Mouse (Mus musculus) erythroblast, adult 5-6 weeks (primary cell): Measurements from ENCODE around the gene Acads. TPM values are rescaled to one million over a fixed set of nuclear protein-coding genes. Genes with fewer than 3 reads are reported as not detected.
A peak's percentile ranks its signal among the peaks of the same experiment; 100 is the strongest.
"Not testable (repeated sequence)": the region's sequence is repeated elsewhere in the genome, so short reads cannot be mapped to it uniquely, and the experiment has no call there.

Source experiments
- ATAC-seq: replicated peaks from 2 replicates; pipeline ENCODE4 v1.8.0; 2016; ENCODE audit warnings: moderate number of reproducible peaks, mild to moderate bottlenecking, moderate TSS enrichment, inconsistent platforms; ENCODE audit not compliant: poor library complexity, low FRiP score, severe bottlenecking
- total RNA-seq, 2 experiments: library from RNA; stranded (forward) in 1 of 2; stranded (reverse) in 1 of 2; fragments of 150-400 nt in 1 of 2; fragments of 200-764, 138-1000 nt in 1 of 2; gene quantifications; 2 replicates each; pipeline versions ENCODE4 v1.2.3 to v1.2.4; 2015 to 2017; ENCODE audit warnings: low replicate concordance in 2 of 2

The Acads gene
- total RNA-seq, 2 experiments from 2014 or later, result 2.3 to 8.8 TPM

DNA sequence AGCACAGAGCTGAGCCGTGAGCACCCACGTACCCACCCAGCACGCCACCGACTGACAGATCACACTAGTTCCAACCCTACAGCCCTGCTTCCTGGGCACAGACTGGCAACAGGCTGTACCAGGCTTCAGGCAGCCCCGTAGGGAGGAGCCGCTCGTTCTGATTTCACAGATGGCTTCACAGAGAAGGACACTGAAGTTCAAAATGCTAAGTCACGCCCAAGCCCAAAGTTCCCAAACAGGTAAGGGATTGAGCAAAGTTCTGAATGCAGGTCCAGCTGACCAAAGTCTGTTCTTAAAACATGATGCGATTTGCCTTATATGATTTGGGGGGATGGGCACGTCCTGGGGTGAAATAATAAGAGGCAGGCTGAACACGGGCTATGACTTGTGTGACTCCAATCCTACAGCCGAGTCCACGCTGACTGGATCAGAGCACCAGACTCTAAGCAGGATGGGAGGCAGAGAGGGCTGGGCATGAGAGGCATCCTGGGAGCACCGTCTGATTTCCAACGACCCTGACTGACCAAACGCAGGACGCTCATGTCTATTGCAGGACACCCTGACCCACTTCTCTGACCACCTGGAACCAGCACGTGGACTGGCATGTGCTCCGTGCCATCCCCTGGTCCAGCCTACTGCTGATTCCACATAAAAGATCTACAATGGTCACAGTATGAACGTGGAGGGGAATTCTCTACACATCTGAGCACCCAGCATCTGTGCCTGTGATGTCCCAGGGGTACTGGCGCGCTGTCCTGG, 8.5 kb upstream of the Acads start:
- no peak for ATAC-seq

DNA sequence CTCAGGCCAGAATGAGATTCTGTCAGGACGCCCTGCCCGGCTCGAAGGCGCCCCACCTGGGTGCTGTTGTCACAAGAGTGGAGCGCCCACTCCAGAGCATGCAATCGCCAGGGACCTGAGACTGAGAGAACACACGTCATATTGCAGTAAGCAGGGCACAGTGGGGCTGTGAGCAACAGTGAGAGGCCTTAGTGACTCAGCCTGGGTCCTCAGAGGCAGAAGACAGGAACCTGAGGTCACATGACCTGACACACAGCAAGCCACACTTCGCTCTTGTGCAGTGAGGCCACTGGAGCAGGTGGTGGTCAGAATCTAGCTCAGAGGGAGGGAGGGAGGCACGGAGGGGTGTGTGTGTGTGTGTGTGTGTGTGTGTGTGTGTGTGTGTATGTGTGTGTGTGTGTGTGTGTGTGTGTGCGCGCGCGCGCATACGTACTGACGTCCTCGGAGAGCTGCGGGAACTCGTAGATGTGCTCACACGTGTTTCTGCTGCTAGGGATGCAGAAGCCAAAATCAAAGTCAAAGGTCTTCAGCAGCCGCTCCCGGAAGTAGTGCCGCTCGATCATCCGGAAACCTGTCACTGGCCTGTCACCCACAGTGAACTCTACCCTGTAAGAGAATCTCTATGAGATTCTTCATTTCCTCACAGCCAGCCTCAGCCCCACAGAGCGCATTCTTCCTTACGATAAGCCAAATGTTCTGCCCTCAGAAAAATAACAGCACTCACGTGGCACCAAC, 7.6 kb upstream of the Acads start:
- ATAC-seq, result no peak

DNA sequence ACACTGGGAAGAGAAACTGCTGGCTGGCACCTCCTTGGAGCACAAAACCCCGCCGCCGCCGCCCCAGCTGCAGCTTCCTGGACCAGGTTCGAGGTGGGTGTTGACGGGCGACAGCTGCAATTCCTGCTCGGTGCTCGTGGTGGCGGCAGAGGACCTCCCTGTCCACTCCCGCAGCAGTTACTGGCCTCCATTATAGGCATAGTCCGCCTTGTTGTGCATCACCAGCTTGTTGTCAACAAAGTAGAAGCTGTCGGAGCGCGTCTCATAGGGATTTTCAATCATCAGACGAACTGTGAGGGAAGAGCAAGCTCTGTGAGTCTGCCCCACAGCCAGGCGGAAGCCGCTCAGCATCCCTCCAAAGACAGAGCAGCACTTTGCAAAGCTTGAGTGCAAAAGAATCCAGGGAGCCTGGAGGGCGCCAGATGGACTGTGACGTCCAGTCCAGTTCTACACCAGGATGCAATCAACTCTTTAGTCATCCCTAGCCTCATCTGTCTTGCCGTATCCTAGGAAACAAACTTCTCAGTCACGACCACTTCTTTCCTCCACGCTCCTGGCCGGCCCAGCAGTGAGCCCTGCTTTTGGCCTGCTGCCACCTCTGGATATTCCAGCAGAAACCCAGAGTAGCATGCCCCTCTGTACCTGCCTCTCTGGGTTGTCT, 6.2 kb upstream of the Acads start:
- peak; percentile 88 for ATAC-seq

DNA sequence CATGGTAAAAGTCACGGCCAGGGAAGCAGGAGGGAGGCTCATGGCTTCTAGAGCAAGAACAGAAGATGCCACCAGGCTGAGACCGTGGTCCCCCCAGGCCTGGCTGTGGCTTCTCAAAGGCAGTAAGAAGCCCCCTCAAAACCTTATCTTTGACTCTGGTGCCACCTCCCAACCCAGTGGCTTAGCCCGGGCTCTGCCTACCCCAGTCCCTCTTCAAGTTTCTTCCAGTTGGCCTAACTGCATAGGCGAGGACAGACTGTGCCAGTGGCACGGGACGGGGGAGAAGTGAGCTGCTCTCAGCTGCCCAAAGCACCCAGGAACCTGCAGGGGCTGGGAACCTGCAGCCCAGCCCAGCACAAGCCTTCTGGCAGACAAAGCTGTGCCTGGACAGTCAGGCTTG, 5.5 kb upstream of the Acads start:
- ATAC-seq, result no peak

DNA sequence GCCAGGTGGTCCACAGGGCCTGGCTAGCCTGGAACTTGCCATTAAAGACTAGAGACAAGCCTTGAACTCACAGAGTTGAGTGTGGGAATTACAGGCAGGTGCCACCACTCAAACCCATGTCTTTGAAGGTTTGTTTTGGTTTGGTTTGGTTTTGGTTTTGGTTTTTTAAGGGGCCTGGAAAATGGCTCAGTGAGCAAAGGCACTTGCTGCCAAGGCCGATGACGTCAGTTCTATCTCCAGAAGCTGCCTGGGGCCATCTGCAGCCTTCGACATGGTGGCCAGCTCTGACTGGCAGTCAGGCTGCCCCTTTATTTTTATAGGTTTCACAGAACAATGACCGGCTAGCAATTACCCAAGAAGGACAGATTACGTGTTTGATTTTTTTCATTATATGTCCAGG, 1.8 kb upstream of the Acads start:
- no peak for ATAC-seq

DNA sequence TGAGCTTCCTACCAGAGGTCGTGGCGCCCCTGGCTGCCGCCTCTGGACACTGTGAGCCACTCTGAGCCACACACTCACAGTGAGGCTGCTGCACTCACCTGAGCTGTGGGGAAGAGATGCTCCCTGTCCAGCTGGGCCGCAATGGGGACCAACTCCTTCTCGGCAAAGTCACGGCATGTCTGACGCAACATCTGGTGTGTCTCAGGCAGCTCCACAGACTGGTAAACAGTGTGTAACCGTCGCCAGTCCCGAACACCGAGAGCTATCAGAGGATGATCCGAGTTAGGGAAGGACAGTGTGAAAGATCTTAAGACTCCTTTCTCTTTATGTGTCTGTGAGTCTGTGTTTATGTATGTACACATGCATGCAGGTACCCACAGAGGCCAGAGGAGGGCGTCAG, 1.7 kb downstream of the Acads start:
- no peak for ATAC-seq

DNA sequence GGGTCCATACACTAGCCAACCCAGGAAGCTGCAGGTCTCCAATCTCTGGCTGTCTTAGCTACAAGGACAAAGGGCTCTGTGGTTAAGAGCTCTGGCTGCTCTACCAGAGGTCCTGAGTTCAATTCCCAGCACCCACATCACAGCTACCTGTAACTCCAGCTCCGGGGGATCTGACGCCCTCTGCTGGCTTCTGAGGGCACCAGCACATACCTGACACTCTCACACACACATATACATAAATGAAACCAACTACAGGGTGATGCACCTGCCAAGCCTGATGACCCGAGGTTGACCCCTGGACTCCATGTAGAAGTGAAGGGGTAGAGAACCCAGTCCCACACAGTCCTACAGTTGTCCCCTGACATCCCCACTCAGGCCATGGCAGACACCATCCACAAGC, 2.7 kb downstream of the Acads start:
- ATAC-seq, result no peak

DNA sequence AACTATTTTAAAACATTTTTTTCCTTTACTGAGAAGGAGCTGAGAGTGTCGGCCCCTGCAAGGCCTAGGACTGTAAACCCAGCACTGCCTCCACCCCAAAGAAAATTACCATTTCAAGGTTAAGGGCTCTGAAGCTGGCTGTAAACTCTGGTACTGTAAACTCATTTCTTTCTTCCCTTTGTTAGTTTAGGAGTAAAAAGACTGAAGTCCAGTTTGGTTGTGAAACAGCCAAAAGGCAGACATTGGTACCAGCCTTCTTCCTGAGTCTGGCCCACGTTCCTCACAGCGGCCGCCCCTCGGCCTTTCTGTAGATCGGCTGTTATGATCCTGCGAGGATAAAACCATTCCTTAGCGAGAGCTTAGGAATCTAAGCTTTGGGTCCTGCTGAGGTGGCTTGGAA, 4.6 kb downstream of the Acads start:
- ATAC-seq, result no peak

DNA sequence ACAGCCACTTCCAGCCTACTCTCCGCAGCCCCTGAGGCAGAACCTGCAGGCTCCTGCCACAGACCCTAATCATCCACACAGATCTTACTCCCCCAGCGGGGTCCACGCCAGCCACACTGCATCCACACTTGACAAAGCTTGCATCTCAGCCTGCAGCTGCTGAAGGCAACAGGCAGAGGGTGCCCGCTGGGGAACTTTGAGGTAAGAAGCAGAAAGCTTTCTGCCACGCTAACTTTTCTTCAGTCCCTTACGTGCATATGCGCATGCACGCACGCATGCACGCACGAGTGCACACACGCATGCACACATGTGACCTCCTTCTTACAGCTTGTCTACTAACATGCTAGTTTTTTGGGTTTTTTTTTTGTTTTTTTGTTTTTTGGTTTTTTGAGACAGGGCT, 5.9 kb downstream of the Acads start:
- 0 out of 2 replicates have a peak, but pooled peaks have one; percentile 24 for ATAC-seq

DNA sequence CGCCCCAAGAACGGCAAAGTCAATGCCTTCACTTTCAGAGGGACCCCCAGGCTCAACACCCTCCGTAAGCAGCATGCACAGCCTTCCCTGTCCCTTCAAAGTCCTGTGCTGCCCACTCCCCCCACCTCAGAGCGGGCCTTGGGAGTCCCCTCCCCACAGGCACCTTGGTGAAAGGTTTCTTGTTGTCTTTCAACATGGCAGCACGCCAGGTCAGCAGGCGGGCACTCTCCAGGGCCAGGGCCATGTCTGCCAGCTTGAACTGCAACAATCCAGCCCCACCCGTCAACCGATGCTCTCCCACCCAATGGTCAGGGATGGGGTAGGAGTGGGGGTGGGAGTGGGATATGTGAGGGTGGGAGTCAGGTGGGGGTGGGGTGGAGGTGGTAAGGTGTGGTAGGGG, 8.0 kb downstream of the Acads start:
- ATAC-seq, result no peak

DNA sequence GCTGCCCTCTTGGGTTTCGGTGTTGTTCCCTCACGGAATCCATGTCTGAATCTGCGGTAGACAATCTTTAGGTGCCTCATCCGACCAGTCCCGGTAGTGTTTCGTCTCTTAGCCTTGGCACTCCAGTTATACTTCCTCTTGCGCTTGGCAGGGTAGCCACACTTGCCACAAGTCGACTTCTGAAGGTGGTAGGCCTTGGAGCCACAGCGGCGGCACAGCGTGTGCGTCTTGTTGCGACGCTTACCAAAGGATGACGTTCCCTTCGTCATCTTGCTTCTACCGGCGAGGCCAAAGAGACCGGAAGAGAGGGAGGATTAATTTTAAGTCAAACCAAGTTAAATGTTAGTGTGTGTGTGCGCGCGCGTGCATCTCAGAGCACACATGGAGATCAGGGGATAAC, 15.9 kb downstream of the Acads start:
- not testable (repeated sequence) for ATAC-seq

DNA sequence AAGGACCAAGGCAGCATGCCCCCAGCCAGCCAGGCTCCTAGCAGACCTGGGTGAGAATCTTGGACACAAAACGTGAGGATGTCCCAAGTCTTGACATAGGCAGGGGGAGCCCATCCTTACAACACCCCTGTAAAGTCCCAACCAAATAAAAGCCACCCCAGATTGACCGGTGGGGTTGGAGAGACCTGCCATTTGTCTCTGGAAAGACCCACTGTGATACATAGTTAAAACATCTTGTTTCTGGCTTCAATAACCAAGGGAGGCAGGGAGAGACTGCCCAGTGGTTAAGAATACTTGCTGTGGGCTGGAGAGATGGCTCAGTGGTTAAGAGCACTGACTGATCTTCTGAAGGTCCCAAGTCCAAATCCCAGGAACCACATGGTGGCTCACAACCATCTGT, 16.9 kb downstream of the Acads start:
- no peak for ATAC-seq

DNA sequence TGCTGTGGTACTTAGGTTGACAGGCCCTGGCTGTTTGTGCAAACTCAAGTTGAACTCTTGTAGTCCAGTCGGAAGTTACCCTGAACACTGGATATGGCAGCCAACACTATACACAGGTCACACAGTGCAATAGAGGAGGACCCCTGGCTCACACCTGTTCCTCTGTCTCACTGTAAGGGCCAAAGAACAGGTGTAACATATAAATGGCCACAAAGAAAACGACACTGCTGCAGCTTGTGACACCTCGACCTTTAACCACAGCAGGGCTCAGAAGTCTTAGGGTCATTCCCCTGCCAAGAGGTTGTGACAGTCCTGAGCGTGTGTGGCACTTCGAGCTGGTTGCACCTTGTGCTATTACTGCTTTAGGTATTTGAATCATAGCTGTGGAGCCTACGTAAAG, 18.7 kb downstream of the Acads start:
- no peak for ATAC-seq

DNA sequence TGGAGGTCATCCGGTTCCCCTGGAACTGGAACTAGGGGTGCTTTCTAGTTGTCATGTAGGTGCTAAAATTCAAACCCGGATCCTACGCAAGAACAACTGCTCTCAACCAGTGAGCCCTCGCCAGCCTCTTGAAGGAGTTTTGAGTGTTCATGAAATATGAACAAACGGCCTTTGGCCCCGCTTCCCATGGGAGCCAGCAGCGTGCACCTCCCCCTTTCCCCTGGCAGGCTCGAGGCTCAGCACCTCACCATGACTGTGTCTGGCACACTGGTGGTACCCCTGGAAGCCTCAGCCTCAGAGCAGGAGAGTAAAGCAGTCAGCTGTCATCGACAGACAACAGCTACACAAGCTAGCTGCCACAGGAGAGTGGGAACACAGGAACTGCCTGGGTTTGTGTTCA, 19.2 kb downstream of the Acads start:
- no peak for ATAC-seq

DNA sequence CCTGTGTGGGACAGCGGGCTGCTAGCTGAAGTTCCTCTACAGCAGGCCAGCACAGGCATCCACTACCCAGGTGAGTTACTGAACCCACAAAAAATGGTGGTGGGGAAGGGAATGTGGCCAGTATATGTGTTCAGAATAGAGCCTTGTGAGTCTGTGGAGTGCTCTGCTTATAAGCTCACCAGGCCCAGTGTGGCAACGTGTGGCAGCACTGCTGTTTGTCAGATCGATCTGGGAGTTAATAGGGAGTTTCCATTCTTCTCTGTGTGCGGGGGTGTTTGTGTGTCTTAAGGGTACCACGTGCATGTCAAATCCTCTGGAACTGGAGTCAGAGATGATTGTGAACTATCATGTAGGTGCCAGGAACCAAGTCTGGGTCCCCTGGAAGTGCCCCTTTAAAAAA, 19.6 kb downstream of the Acads start:
- ATAC-seq, result no peak

DNA sequence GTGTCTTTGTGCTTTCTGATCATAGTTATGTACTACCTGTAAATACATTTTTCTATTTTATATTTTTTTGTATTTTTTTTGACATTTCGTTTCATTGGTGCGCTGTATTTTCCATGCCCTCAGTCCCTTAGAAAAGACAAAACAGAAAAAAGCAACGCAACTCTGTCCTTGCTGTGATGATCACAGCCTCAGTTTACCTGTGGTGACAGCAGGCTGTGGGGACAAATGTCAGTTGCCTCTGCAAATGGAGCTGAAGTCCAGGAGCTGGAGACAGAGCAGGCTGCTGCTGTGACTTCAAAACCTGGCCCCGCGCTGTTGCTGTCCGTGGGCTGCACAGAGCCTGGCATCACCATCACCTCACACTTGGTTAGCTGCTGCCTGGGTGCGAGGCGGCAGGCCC, 21.0 kb downstream of the Acads start, which contains the start of gene Gm10401:
Gene Gm10401 (minus strand): TSS at position 101 of the 400 bp plus-strand sequence.
- ATAC-seq, result no peak

DNA sequence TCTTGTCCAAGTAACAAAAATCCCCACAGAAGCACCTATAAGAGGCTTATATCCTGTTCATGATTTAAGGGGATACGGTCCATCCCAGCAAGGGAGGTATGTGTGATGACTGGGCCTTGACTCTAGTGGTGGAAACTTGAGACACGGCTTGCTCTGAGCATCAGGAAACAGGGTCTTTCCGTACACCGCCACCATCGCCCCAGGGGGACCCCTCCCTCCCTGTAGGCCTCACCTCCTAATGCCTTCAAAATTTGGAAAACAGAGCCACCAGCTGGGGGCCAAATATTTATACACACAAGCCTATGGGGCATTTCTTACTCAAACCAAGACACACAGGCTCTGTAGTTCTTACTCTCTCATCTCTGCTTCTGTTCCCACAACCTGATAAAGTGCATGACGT, 27.4 kb downstream of the Acads start:
- ATAC-seq, result no peak

DNA sequence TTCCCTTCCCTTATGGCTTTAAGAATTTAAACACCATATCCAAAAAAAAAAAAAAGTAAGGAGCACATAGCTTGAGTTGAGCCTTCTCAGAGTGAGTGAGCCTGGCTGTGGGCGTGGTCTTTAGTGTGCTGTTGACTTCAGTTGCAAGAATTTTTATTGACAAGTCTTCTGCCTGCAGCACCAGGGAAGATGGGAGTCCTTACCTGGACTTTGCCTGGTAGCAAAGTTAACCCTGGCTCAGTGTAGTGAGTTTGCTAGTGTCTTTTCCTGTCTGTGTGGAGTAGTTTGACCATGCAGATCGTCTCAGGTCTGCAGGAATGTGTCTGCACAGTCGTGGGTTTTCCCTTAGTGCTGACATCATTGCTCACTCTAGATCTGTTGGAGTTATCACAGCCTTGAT, 28.1 kb downstream of the Acads start:
- no peak for ATAC-seq

DNA sequence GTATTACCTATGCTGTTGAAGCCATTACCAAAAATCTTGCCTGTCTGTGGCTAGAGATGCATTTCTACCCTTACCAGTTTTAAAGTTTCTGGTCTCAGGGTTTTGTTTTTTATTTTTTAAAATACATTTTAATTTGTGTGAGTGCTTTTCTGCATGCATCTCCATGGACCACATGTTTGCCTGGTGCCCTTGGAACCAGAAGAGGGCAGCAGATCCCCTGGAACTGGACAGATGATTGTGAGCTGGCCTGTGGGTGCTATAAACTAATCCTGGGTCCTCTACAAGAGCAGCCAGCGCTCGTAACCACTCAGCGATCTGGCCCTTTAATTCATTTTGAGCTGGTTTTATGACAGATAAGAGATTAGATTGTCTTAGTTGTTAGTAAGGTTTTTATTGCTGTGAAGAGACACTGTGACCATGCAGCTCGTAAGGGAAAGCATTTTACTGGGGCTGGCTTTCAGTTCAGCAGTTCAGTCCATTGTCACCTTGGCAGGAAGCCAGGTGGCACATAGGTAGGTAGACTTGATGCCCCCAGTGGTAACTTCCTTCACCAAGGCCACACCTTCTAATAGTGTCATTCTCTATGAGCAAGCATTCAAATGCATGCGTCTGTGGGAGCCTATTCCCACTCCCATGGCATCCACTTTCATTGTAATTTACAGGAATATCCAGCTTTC, 29.4 kb downstream of the Acads start:
- ATAC-seq, result no peak

DNA sequence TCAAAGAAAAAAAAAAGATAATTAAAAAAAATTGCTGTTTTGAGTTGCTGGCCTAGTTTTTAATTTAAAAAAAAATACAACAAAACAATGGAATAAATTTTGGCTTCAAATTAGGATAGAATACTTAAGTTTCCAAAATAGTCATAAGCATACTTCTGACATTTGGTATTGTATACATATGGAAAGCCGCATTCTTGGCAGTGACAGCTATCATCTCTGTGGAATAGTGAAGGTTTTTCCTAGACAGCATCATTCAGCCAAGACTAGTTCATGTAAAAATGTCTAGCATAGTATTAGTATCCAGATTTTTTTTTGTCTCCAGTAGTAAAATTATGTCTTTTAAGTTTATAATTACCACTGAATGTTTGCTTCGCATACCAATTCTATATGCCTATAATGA, 33.5 kb downstream of the Acads start:
- ATAC-seq, result no peak
